In the genomic region with DNA sequence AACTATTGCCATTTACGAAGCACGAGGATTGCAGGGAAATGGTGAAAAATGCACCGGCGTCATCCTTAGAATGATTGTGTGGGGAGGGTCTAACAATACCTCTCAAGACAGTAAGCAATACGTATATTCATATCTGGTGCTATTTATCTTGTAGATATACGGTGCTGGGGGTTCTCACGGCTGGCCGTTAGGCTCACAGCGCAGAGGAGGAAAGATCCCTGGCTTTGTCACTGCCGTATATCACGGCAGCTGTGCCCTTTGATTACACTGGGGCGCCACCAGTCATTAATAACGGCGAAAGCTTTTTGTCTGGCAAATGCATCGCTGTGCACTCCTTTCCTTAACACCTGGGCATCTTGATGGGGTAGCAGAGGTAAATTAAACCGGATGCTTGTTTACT, we compare ENCODE assay signal across 27 mouse cellular contexts.
A peak's percentile ranks its signal among the peaks of the same experiment; 100 is the strongest.
DNase-seq lines count a peak whose midpoint lies in the region; ATAC-seq and TF ChIP-seq lines count a peak whose summit lies in the region.
"Had no signal": no experiment of that assay in that cellular context is flagged by ENCODE, and none has a peak within 500 bp of the region (broad histone marks: within the 10 kb centered on the region; RNA-seq: fewer than 3 reads in every experiment).

No protein-coding gene starts in this region.

- H3K4me3 ChIP-seq in hindbrain, embryonic 14.5 days (replicated peaks; ENCODE audit: low read length) = no peak overlapping the region
- no peak overlapping the region for H3K4me3 ChIP-seq in hindbrain, postnatal 0 days (ENCODE audit: low read length)
- H3K4me3 ChIP-seq in midbrain, embryonic 13.5 days (replicated peaks) = no peak overlapping the region
- no peak overlapping the region for H3K4me3 ChIP-seq in midbrain, postnatal 0 days (ENCODE audit: low read depth, low read length)
- H3K4me3 ChIP-seq: forebrain, embryonic 10.5 days; heart, embryonic 13.5 days; liver, embryonic 15.5 days; lung, embryonic 15.5 days; midbrain, embryonic 10.5 days had no signal

- no peaks in the 10 kb centered on the region for H3K4me1 ChIP-seq in hindbrain, embryonic 14.5 days (replicated peaks; ENCODE audit: control insufficient read depth, insufficient read depth, low read length)
- no peaks in the 10 kb centered on the region for H3K4me1 ChIP-seq in hindbrain, postnatal 0 days (ENCODE audit: insufficient read depth, low read length)
- no peaks in the 10 kb centered on the region for H3K4me1 ChIP-seq in midbrain, embryonic 13.5 days (replicated peaks)
- no peaks in the 10 kb centered on the region; the same call in 1 of the 2 replicates for H3K4me1 ChIP-seq in midbrain, postnatal 0 days (ENCODE audit: insufficient read depth, low read length)
- H3K4me1 ChIP-seq: liver, embryonic 15.5 days had no signal

- H3K9me3 ChIP-seq in hindbrain, embryonic 14.5 days (ENCODE audit: control insufficient read depth, low read length) = no peaks in the 10 kb centered on the region
- H3K9me3 ChIP-seq in hindbrain, postnatal 0 days (ENCODE audit: low read length) = no peaks in the 10 kb centered on the region
- no peaks in the 10 kb centered on the region for H3K9me3 ChIP-seq in midbrain, embryonic 13.5 days
- H3K9me3 ChIP-seq in midbrain, postnatal 0 days (ENCODE audit: low read length) = no peaks in the 10 kb centered on the region
- H3K9me3 ChIP-seq: forebrain, embryonic 10.5 days; heart, embryonic 13.5 days; liver, embryonic 15.5 days; lung, embryonic 15.5 days; midbrain, embryonic 10.5 days had no signal

- no peaks in the 10 kb centered on the region for H3K36me3 ChIP-seq in hindbrain, embryonic 14.5 days (replicated peaks; ENCODE audit: control insufficient read depth, insufficient read depth)
- no peaks in the 10 kb centered on the region for H3K36me3 ChIP-seq in hindbrain, postnatal 0 days (ENCODE audit: insufficient read depth, low read length)
- H3K36me3 ChIP-seq in midbrain, embryonic 13.5 days = no peaks in the 10 kb centered on the region
- no peaks in the 10 kb centered on the region for H3K36me3 ChIP-seq in midbrain, postnatal 0 days (ENCODE audit: insufficient read depth, low read length)
- H3K36me3 ChIP-seq: forebrain, embryonic 10.5 days; heart, embryonic 13.5 days; liver, embryonic 15.5 days; lung, embryonic 15.5 days; midbrain, embryonic 10.5 days had no signal

- no peak for DNase-seq in hindbrain, embryonic 14.5 days (ENCODE audit: low spot score)
- no peak for DNase-seq in hindbrain, postnatal 0 days (ENCODE audit: low spot score)
- no peak for DNase-seq in midbrain, postnatal 0 days (ENCODE audit: low spot score)
- peak; percentile 51 for DNase-seq in mesoderm, embryonic 11.5 days (ENCODE audit: low read depth, low spot score)
- DNase-seq in cerebellum, postnatal 25 days = no peak
- no peak for DNase-seq in gastrocnemius, postnatal 10 days
- DNase-seq: adrenal gland, adult 8-10 months; B cell, adult 2 months; cerebellum, adult 2 months; cerebellum, postnatal 36 days; gastrocnemius, postnatal 25 days; heart, adult 18-20 months; heart, postnatal 14 days; kidney, adult 2 months; layer of hippocampus, adult 9-11 months; liver; right cerebral cortex, adult 18-20 months; right cerebral cortex, postnatal 4 days; thymus, postnatal 14 days had no signal

- H3K27me3 ChIP-seq in hindbrain, embryonic 14.5 days (ENCODE audit: control insufficient read depth, insufficient read depth, low read length) = no peaks in the 10 kb centered on the region
- H3K27me3 ChIP-seq in hindbrain, postnatal 0 days (ENCODE audit: insufficient read depth, low read length) = no peaks in the 10 kb centered on the region
- no peaks in the 10 kb centered on the region for H3K27me3 ChIP-seq in midbrain, embryonic 13.5 days
- no peaks in the 10 kb centered on the region for H3K27me3 ChIP-seq in midbrain, postnatal 0 days (ENCODE audit: insufficient read depth, low read length)
- H3K27me3 ChIP-seq: heart, embryonic 13.5 days; liver, embryonic 15.5 days had no signal

- TF ChIP-seq CTCF in hindbrain, postnatal 0 days (IDR thresholded peaks at IDR 0.05; ENCODE audit: low read depth) = no peak
- no peak for TF ChIP-seq CTCF in midbrain, postnatal 0 days (IDR thresholded peaks at IDR 0.05)

- no peak overlapping the region for H3K9ac ChIP-seq in hindbrain, embryonic 14.5 days
- no peak overlapping the region for H3K9ac ChIP-seq in hindbrain, postnatal 0 days (replicated peaks; ENCODE audit: low read length)
- H3K9ac ChIP-seq in midbrain, embryonic 13.5 days (replicated peaks) = no peak overlapping the region
- H3K9ac ChIP-seq in midbrain, postnatal 0 days (replicated peaks; ENCODE audit: low read length, poor library complexity, severe bottlenecking) = no peak overlapping the region
- H3K9ac ChIP-seq: heart, embryonic 13.5 days; liver, embryonic 15.5 days; lung, embryonic 15.5 days had no signal

- no peak overlapping the region for H3K4me2 ChIP-seq in hindbrain, embryonic 14.5 days (replicated peaks)
- H3K4me2 ChIP-seq in hindbrain, postnatal 0 days (ENCODE audit: low read depth, low read length) = no peak overlapping the region
- H3K4me2 ChIP-seq in midbrain, embryonic 13.5 days (replicated peaks) = no peak overlapping the region
- no peak overlapping the region for H3K4me2 ChIP-seq in midbrain, postnatal 0 days (ENCODE audit: low read depth, low read length, poor library complexity, severe bottlenecking)
- H3K4me2 ChIP-seq: heart, embryonic 13.5 days; liver, embryonic 15.5 days; lung, embryonic 15.5 days had no signal

- 0 out of 2 replicates have a peak overlapping the region, but pooled peaks have one; percentile 3 for H3K27ac ChIP-seq in hindbrain, embryonic 14.5 days
- no peak overlapping the region for H3K27ac ChIP-seq in hindbrain, postnatal 0 days
- 0 out of 2 replicates have a peak overlapping the region, but pooled peaks have one; percentile 17 for H3K27ac ChIP-seq in midbrain, embryonic 13.5 days
- H3K27ac ChIP-seq in midbrain, postnatal 0 days (ENCODE audit: low read depth, low read length) = no peak overlapping the region
- H3K27ac ChIP-seq: forebrain, embryonic 10.5 days; heart, embryonic 13.5 days; liver, embryonic 15.5 days; lung, embryonic 15.5 days; macrophage; midbrain, embryonic 10.5 days had no signal

- ATAC-seq in hindbrain, embryonic 14.5 days (ENCODE audit: low FRiP score) = no peak
- ATAC-seq in hindbrain, postnatal 0 days = no peak
- ATAC-seq in midbrain, embryonic 13.5 days = no peak
- no peak for ATAC-seq in midbrain, postnatal 0 days (ENCODE audit: low FRiP score)
- ATAC-seq: forebrain, embryonic 16.5 days had no signal

- WGBS in hindbrain, embryonic 14.5 days = 54% methylated on average over 16 of the region's 16 CpGs
- WGBS in hindbrain, postnatal 0 days = 68% methylated on average over 16 of the region's 16 CpGs
- WGBS in midbrain, embryonic 13.5 days = 81% methylated on average over 16 of the region's 16 CpGs
- 77% methylated on average over 16 of the region's 16 CpGs for WGBS in midbrain, postnatal 0 days

Comparison
In these comparisons a context has a peak if more than half of its experiments do, and no peak if none do; other contexts are left out.
1. H3K27ac ChIP-seq: peak in hindbrain, embryonic 14.5 days (single experiment) and midbrain, embryonic 13.5 days (single experiment); none in hindbrain, postnatal 0 days (single experiment) and midbrain, postnatal 0 days (single experiment).